Mouse (Mus musculus): Measurements from ENCODE around the gene Pitpnm2.

- TF ChIP-seq POLR2A (IDR thresholded peaks at IDR 0.05; ENCODE audit: borderline replicate concordance, low read depth, low read length) (no peak), CTCF (IDR thresholded peaks at IDR 0.05; ENCODE audit: low read depth, low read length) (no peak)
These were observed 67.5 kb downstream of the Pitpnm2 start for GRCm38 (mm10) chr5:124182097-124182496.
